Mouse (Mus musculus) spleen, postnatal 10 days (tissue): Measurements from ENCODE around the gene Ftsj3.

Experiments
- DNase-seq, 2 experiments: peaks; one replicate each; pipeline ENCODE4 v3.0.0; 2021 to 2022; ENCODE audit warnings: low spot score in 2 of 2

Gene Ftsj3

DNA sequence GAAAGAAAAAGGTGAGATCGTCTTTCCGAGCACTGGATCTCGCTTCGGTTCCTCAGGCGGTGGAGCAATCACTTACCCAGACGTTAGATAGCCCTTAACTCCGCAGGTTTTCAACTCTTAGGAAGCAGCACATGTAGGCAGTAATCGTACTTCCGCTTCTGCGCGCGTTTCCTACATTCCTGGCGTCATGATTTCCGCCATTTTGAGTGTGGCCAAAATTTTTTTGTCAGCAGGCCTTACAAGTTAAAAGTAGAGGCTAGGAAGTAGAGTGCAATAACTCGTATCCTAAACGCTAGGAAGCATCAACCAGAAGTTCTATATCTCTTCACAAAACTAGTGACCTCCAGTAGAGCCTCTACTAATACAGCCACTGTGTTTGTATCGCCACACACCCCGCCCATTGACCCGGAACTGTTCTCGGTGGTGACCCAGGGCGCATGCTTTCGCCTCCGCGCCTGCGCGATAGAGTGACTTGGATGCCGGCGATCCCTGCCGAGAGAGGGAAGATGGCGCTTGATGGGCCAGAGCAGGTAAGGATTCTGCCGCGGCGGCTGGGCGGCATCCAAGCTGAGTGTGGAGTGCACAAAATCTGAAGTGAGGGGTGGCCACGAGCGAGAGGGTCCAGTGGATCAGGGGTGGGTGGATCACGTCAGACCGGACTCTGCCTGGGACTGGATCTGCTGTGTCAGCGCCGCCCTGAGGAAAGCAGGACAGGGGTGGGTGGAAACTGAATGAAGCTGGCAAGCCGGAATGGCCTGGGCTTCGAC is at the start of gene Ftsj3, which contains the start of gene Psmc5:
Gene Ftsj3 (minus strand): TSS at position 395 of the 767 bp plus-strand sequence.
Gene Psmc5 (plus strand): TSS at position 470 of the 767 bp plus-strand sequence.
- peak; percentile 98 to 100 for DNase-seq

DNA sequence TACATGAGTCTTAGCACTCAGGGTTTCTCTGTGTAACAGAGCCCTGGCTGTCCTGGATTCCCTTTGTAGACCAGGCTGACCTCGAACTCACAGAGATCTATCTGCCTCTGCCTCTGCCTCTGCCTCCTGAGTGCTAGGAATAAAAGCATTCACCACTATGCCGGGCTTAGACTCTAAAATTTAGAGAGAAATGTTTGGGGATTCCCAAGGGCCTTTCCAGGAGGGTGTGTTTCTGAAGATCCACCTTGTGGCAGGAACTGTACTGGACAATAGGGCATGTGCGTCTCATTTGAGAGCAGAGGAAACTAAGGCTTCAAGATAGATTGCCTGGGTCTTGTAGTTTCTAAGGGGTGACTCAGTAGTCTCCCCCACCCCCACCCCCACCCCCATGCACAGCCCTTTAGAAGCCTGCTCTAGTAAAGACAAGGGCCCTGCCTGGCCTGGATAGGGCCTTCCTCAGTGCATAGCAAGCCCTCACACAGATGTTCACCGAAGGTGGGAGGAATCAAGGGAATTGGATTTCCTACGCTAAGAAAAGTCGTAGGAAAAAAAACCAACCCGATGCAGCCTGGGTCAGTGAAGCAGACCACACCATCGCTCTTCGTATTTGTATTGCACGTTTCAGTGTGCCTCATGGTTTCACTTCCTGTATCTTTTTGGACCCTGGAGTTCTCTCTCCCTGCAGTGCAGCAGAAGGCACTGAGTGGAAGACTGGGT is 49.6 kb upstream of the Ftsj3 start:
- no peak for DNase-seq

DNA sequence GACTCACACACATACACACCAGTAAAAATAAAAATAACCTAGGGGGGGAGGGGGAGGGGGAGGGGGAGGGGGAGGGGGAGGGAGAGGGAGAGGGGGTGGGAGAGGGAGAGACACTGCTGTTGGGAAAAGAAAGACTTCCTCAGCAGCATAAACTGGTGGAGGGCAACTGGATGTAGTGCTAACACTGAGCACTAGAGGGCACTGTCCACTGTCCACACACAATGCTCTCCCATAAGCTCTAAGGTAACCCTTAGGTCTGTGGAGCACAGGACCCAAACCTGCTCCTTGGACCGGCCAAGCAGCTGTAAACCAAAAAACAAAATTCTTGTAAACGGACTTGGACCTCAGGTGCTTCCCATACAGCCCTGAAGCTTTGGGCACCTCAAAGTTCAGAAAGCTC is 46.8 kb upstream of the Ftsj3 start:
- peak in 1 of 2 experiments; percentile 79 for DNase-seq

DNA sequence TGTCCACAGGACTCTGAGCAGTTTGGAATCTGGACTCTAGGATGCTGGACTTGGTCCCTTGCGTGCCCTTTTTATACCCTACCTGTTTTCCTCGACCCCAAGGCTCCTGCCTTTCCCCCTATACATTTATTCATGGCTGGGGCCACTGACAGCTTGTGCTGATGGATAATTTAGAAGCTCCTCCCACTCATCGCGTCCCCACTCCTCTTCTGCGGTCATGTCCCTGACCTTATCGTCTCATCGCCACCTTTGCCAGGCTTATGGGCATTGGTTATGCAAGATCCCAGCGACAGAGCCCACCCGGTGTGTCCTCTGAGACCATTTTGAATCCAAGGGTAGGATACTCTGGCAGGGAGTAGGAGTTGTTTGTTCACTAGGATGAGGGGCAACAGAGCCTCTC is 45.9 kb upstream of the Ftsj3 start, which contains the start of gene Gh:
Gene Gh (minus strand): TSS at position 101 of the 400 bp plus-strand sequence.
- DNase-seq = no peak

DNA sequence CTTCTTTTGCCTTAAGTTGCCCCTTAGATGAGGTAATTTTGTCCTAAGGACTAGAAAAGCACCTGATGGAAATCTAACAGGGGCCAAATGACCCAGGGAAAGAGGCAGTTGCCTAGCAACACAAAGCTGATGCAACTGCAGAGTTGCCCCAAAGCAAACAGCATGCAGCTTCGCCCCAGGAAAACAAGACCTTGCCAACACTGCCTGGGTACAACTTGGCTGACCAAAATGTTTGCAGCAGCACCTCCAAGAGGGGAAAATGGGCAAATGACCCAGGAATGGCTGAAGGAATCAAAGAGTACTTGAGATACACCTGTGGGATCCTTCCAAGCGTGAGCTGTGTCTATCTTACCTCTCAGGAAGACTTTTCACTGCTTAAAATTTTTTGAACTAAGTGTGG is 36.0 kb upstream of the Ftsj3 start:
- no peak for DNase-seq

DNA sequence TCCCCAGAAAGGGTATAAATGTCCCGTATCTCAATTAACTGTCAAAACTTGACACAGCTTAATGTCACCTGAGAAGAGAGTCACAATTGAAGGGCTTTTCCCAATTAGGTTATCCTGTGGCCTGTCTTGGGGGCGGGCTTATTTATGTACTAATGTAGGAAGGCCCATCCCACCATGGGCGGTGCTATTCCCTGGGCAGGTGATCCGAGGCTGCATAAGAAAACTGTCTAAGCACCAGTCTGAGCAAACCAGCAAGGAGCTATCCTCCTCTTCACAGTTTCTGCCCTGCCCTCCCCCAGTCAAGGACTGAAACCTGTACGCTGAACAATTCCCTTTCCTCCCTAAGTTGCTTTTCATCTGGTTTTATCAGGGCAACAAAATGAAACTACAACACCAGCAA is 34.5 kb upstream of the Ftsj3 start:
- DNase-seq = no peak

DNA sequence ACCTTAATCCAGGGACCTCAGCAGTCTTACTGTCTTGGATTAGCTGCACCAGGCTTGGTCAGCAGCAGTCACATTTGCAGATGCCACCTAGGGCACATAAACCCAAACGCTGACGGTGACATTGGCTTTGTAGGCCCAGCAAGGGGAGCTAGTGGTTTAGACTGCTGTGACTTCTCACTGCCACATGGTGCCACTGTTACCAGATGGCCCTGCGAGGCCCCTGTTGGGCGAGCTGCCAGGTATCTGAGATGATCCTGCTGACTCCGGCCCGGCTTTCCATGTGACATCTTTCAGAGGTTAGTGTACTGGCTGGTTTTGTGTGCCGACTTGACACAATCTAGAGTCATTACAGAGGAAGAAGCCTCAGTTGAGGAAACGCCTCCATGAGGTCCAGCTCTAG is 33.5 kb upstream of the Ftsj3 start:
- DNase-seq = peak in 1 of 2 experiments; percentile 68

DNA sequence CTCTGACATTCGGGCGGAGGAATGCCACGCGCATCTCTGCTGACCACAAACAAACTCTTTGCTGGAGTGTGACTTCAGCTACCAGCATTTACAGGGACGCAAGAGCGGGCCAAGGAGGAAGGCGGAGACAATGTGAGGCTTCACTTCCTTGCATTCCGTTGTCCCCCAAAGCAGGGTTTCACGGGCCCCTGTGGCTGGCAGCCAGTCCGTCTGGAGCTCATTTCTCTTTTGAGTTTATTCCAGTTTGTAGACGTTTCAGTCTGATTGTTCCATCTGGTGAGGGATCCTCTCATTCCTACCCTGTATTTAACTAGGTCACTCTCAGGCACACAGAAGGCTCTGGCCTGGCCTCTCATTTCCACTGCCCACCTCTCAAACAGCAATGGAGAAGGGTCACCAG is 31.1 kb upstream of the Ftsj3 start:
- no peak for DNase-seq

DNA sequence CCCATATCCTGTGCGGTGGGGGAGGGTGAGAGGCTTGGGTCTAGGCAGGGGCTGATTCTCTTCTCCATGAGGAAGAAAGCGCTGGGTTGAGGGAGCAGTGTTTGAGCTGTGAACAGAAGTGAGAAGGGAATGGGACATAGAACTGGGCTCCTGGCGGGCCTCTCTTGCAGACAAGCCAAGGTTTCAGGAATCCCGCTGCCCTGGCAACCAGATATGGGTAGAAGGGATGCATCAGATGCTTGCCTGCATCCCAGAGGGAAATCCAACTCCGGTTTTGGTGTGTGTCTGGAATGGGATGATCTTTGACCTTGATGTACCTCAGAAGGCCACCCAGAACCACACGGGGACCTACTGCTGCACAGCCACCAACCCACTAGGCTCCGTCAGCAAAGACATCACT is 30.3 kb upstream of the Ftsj3 start:
- DNase-seq = no peak

DNA sequence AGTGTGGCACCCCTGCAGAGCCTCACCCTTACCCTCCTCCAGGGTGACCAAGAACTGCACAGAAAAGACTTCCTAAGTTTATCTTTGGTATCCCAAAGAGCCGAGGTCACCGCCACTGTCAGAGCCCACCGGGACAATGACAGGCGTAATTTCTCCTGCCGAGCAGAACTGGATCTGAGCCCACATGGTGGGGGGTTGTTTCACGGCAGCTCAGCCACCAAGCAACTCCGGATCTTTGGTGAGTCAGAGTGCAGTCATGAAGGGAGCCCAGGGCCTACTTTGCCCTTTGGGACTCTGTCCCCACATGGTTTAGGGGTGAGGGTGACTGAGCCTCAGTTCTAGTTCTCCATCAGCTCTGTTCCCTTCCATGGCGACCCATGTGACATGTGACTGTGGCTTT is 28.2 kb upstream of the Ftsj3 start:
- no peak for DNase-seq

DNA sequence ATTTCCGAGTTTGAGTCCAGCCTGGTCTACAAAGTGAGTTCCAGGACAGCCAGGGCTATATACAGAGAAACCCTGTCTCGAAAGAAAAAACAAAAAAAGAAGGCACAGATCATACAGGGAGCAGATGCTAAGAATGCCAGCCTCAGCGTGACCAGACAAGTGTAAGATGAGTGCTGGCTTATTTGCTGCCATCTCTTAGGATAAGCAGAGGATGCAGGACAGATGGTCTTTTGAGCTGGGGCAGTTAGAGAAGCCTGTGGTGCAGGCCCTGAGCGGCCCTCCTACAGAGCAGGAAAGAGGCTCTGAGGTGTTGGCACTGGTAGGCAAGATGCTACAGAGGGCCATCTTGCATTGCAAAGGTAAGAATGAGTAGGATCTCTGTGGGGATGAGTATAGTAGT is 27.5 kb upstream of the Ftsj3 start:
- DNase-seq = no peak

DNA sequence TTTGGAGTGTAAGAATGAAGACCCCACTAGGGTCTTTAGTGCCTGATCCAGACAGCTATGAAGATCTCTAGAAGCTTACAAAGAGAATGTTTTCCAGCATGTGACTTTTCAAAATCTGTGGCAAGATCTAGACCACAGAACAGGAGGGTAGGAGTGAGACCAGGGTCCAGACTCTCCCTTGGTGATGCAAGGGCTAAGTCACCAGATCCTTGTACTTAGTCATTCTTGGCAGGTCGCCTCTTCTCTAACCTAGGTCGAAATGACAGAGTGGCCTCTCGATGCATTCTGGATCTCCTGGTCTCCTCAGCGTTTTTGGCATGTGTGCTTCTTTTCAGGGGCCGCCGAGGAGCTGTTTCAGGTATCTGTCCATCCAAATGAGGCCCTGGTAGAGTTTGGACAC is 26.6 kb upstream of the Ftsj3 start:
- no peak for DNase-seq

DNA sequence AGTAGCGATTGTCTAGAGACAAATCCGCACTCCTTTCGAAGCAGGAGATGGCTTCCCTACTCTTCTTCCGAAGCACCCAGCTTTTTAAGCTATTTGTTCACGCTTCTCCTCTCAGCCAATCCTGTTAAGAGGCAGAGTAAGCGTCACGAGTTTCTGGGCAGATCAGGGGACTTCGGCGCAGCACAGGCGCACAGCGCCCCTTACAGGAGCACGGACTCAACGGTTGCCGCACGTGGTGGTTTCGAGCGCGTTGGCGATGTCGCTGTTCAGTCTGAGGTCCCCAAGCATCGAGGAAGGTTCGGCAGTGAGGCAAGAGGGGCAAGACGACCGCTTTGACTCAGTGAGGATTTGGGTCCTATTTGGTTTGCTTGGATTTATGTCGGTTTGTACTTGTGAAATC is 20.6 kb upstream of the Ftsj3 start, which contains the start of gene Tcam1:
Gene Tcam1 (plus strand): TSS at position 219 of the 400 bp plus-strand sequence.
- DNase-seq = peak; percentile 90 to 94

DNA sequence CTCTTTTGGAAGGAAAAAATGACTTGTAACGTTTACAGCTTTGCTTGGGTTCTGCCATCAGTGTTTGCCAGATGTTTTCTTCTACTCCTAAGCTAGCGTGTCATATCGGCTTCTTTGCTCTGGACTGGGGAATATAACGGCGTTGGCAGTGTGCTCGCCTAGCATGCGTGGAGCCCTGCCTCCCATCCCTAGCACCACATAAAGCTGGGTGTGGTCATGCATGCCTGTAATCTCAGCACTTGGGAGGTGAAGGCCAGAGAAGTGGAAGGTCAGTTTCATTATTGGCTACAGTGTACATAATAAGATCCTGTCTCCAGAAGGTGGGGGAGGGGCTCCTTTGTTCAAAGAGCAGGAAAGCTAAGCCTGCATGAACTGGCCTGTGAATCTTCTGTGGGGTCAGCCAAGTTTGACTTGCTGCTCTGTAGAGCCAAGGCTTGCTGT is 19.1 kb upstream of the Ftsj3 start:
- DNase-seq = peak in 1 of 2 experiments; percentile 28

DNA sequence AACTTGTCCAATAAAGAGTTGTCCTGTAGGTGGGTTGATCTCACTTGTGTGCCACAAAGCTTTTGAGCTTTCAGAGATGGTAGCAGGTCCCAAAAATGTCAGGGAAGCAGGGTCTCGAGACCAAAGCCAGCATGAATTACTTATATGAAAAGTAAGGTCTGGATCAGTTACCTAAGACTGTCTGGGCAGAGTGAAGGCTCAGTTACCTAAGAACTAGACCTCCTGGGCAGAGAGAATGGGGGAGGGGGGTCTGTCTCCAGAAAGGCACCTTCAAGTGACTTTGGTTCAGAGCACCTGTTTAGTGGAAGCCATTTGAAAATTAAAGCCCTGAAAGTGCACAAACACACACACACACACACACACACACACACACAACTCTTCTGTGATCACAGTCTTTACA is 18.5 kb upstream of the Ftsj3 start:
- no peak for DNase-seq

DNA sequence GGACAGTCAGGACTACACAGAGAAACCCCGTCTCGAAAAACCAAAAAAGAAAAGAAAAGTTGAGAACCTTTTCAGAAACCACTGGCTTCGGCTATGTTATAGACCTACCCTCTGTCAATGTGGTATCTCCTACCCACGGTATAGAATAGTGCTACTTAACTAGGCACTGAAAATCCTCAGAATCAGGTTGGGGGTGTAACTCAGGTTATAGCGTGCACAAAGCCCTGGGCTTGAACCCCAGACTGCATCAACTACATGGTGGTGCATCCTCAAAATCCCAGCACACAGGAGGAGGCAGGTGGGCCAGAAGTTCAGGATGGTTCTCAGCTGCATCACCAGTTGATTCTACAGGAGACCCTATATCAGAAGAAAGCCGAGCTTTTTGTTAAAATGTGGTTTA is 17.9 kb upstream of the Ftsj3 start:
- no peak for DNase-seq

DNA sequence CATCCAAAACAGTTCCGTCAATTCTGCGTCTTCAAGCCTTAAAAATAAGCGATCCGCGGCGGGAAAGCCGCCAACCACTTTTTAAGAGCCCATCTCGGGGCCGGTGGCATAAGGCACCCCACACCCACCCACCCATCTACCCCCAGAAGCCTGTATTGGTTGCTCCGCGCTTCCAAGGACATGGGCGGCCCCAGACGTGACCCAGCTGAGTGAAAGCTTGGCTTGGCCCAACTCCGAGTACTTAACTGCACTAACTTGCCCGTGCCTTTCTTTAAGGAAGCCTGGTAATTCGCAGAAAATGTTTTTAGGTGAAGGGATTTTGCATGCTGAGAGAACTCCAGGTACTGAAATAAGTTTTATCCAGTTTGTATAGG is 17.4 kb upstream of the Ftsj3 start:
- DNase-seq = no peak

DNA sequence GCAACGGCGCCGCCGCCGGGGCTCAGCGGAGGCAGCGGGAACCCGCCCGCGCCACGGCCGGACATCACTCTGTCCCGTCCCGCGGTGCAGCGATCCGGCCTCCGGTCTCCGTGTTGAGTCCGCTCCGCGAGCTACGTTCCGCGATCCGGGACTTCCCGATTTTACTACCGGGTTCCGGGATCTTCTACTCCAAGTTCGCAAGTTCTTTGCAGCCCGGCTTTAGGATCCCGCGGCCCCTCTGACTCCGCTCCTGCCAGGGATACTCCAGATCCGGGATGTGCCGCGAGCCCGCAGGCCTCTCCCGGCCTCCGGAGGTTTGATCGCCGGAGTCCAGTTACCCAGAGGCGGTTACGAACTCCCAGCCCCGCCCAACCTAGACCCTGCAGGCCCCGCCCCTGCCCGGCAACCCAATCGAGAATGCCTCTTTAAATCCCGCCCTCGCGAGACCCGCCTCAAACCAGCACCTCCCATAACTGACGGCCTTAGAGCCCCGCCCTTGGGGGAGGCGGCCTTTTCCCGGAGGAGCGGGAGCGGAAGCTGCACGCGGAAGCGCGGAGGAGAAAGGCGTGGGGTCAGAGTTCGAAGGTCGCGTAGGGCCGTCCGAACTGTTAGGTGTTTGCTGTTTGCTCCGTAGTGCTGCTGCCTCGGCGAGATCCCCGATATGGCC is 16.9 kb upstream of the Ftsj3 start, which contains the start of gene Smarcd2:
Gene Smarcd2 (minus strand): TSS at position 329 of the 667 bp plus-strand sequence.
- DNase-seq = peak; percentile 98 to 99

DNA sequence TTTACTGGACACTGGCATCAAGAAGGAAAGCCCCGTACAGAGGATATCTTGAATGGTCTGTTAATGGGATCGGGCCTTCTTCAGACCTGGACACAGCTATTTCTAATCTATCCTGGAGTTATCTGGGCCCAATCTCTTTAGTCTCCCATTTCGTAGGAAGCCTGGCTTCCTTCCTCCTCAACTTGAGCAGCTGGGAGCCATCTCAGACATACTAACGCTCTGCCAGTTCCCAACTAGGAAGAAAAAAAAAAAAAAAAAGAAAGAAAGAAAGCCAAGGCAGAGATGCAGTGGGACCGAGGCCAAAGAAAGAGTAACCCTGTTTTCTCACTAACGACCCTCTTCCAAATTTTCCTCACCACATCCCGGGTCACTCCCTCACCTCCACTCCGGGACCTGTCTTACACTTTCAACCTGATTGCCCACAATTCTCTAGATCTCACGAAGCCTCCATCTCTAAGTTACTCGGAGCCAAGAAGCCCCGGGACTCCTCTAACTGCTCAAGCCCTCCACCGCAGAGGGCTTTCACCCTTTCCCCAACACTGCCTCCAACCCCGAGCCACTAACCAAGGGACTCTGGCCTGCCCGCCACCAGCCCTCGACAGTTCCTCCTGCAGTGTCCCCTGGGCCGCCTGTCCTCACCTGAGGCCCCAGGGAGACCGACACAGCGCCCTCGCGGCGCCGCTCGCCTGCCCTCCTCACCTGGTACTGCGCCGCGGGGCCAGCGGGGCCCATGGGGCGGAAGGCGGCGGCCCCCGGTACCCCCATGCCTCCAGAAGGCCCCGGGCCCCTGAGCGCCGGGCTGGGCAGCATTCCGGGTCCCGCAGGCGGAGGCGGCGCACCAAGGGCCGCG is 16.1 kb upstream of the Ftsj3 start:
- DNase-seq = peak in 1 of 2 experiments; percentile 75

DNA sequence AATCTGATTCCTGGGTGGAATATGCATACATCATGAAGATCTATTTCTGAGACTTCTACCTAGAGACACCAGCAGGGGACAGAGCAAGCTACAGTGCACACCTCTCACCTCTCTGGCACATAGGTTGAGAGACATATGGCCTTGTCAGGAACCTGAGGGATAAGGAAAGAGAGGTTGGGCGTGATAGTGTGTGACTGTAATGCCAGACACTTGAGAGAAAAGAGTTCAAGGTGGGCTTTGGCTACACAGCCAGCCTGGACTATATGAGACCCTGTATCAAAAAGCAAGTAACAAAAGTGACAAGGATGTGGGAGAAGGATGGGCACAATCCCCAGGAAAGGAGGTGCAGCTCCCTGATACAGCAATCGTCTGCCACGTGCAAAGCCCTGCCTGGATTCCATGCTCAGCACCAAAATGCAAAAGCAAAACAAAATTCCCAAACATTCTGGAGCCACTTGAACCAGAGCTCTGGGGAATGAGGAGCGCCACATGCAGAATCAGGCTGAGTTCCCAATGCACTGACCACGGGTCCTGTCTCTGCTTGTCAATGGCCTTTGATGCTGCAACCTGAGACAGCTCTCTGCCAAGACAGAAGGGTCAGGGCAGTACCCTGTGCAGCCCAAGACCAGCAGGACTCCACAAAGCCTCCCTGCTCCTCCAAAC is 15.4 kb upstream of the Ftsj3 start:
- DNase-seq = peak in 1 of 2 experiments; percentile 31

DNA sequence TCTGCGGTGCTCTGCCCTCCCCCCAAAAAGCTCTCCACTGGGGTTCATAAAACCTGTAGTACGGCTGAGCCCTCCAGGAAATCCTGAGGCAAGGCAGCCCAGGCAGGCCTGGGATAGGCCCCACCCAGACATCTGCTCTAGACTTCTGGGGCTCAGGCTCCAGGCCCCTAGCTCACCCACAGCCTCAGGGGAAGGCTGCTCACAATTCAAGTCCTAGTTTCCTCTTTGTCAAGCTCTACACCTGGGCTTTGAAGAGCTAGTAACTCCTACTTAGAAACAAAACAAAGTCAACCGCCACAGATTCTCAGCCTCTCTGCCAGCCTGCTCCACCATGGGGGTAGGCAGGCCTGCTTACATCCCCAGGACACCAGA is 13.2 kb upstream of the Ftsj3 start:
- peak in 1 of 2 experiments; percentile 31 for DNase-seq
